Mouse (Mus musculus): ENCODE results near the gene Tmem255b. TPM values are rescaled to one million over a fixed set of nuclear protein-coding genes. Genes with fewer than 3 reads are reported as not detected.

Tmem255b gene
- total RNA-seq (2021) = 1 to 10 TPM; 5.7 to 7.4 TPM

GRCm38 (mm10) chr8:13434889-13435288, at the start of gene Tmem255b:
Tmem255b (plus strand) TSS chr8:13435189.
- DNase-seq (ENCODE audit: extremely low spot score in 1 of 2, low spot score in 1 of 2) = no peak

GRCm38 (mm10) chr8:13386366-13386765, 48.6 kb upstream of the Tmem255b start:
- no peak for DNase-seq (ENCODE audit: extremely low spot score in 1 of 2, low spot score in 1 of 2)

GRCm38 (mm10) chr8:13387728-13388127, 47.3 kb upstream of the Tmem255b start:
- DNase-seq (ENCODE audit: extremely low spot score in 1 of 2, low spot score in 1 of 2) = no peak

GRCm38 (mm10) chr8:13388744-13389143, 46.2 kb upstream of the Tmem255b start:
- DNase-seq (ENCODE audit: extremely low spot score in 1 of 2, low spot score in 1 of 2) = no peak

GRCm38 (mm10) chr8:13393869-13394268, 41.1 kb upstream of the Tmem255b start:
- DNase-seq (ENCODE audit: extremely low spot score in 1 of 2, low spot score in 1 of 2) = no peak

GRCm38 (mm10) chr8:13396725-13397124, 38.3 kb upstream of the Tmem255b start, which contains the start of gene Atp4b:
Atp4b (minus strand) TSS chr8:13396825.
- no peak for DNase-seq (ENCODE audit: extremely low spot score in 1 of 2, low spot score in 1 of 2)

- DNase-seq (ENCODE audit: extremely low spot score in 1 of 2, low spot score in 1 of 2) = no peak
Measured at GRCm38 (mm10) chr8:13403517-13403916, 31.5 kb upstream of the Tmem255b start.

GRCm38 (mm10) chr8:13404666-13405131, 30.3 kb upstream of the Tmem255b start, which contains the start of gene Grk1:
Grk1 (plus strand) TSS chr8:13405081.
- DNase-seq (ENCODE audit: extremely low spot score in 1 of 2, low spot score in 1 of 2) = no peak

- DNase-seq (ENCODE audit: extremely low spot score in 1 of 2, low spot score in 1 of 2) = no peak
Measured at GRCm38 (mm10) chr8:13406011-13406410, 29.0 kb upstream of the Tmem255b start.

- peak; percentile 73 to 77 for DNase-seq (ENCODE audit: extremely low spot score in 1 of 2, low spot score in 1 of 2)
Measured at GRCm38 (mm10) chr8:13411597-13411996, 23.4 kb upstream of the Tmem255b start.

- DNase-seq (ENCODE audit: extremely low spot score in 1 of 2, low spot score in 1 of 2) = peak; percentile 51 to 75
Measured at GRCm38 (mm10) chr8:13412891-13413558, 22.0 kb upstream of the Tmem255b start.

- no peak for DNase-seq (ENCODE audit: extremely low spot score in 1 of 2, low spot score in 1 of 2)
Measured at GRCm38 (mm10) chr8:13413823-13414390, 21.1 kb upstream of the Tmem255b start.

GRCm38 (mm10) chr8:13415879-13416278, 19.1 kb upstream of the Tmem255b start:
- no peak for DNase-seq (ENCODE audit: extremely low spot score in 1 of 2, low spot score in 1 of 2)

- no peak for DNase-seq (ENCODE audit: extremely low spot score in 1 of 2, low spot score in 1 of 2)
Measured at GRCm38 (mm10) chr8:13419111-13419639, 15.8 kb upstream of the Tmem255b start.

- DNase-seq (ENCODE audit: extremely low spot score in 1 of 2, low spot score in 1 of 2) = no peak
Measured at GRCm38 (mm10) chr8:13420970-13421369, 14.0 kb upstream of the Tmem255b start.

- no peak for DNase-seq (ENCODE audit: extremely low spot score in 1 of 2, low spot score in 1 of 2)
Measured at GRCm38 (mm10) chr8:13427351-13427750, 7.6 kb upstream of the Tmem255b start.

GRCm38 (mm10) chr8:13428156-13428555, 6.8 kb upstream of the Tmem255b start:
- DNase-seq (ENCODE audit: extremely low spot score in 1 of 2, low spot score in 1 of 2) = no peak

- DNase-seq (ENCODE audit: extremely low spot score in 1 of 2, low spot score in 1 of 2) = no peak
Measured at GRCm38 (mm10) chr8:13430412-13430811, 4.6 kb upstream of the Tmem255b start.

- DNase-seq (ENCODE audit: extremely low spot score in 1 of 2, low spot score in 1 of 2) = no peak
Measured at GRCm38 (mm10) chr8:13430866-13431265, 4.1 kb upstream of the Tmem255b start.

GRCm38 (mm10) chr8:13433130-13433529, 1.9 kb upstream of the Tmem255b start:
- no peak for DNase-seq (ENCODE audit: extremely low spot score in 1 of 2, low spot score in 1 of 2)

GRCm38 (mm10) chr8:13436052-13436451, 1.1 kb downstream of the Tmem255b start:
- no peak for DNase-seq (ENCODE audit: extremely low spot score in 1 of 2, low spot score in 1 of 2)

GRCm38 (mm10) chr8:13437531-13437930, 2.5 kb downstream of the Tmem255b start:
- DNase-seq (ENCODE audit: extremely low spot score in 1 of 2, low spot score in 1 of 2) = no peak

All from layer of hippocampus, postnatal 25 days (tissue).